Mouse (Mus musculus) liver, embryonic 15.5 days (tissue): ENCODE results near the gene Pawr. TPM values are rescaled to one million over a fixed set of nuclear protein-coding genes. Genes with fewer than 3 reads are reported as not detected.

Experiments
- ATAC-seq: fragments of 200-750 bp; cut with Nextera tagmentation; 2 replicates; pipeline ENCODE4 v1.8.0; 2017; ENCODE audit warnings: moderate number of reproducible peaks, mild to moderate bottlenecking, moderate library complexity; ENCODE audit not compliant: insufficient read depth
- H3K27ac ChIP-seq: fragments of 300-500 bp; sonication (generic); replicated peaks from 2 replicates; pipeline ENCODE4 v1.5.1; 2015; ENCODE audit warnings: mild to moderate bottlenecking, inconsistent platforms
- H3K27me3 ChIP-seq: fragments of 300-500 bp; sonication (generic); 2 replicates; pipeline ENCODE4 v1.6.1; 2015; ENCODE audit warnings: mild to moderate bottlenecking, inconsistent platforms
- H3K36me3 ChIP-seq: fragments of 300-500 bp; sonication (generic); replicated peaks from 2 replicates; pipeline ENCODE4 v1.6.1; 2015; ENCODE audit warnings: moderate library complexity, mild to moderate bottlenecking, inconsistent platforms
- H3K4me1 ChIP-seq: fragments of 300-500 bp; sonication (generic); replicated peaks from 2 replicates; pipeline ENCODE4 v1.6.1; 2015; ENCODE audit warnings: inconsistent platforms
- H3K4me2 ChIP-seq: fragments of 300-500 bp; sonication (generic); 2 replicates; pipeline ENCODE4 v1.6.1; 2015; ENCODE audit warnings: moderate library complexity, mild to moderate bottlenecking, inconsistent platforms
- H3K4me3 ChIP-seq: fragments of 300-500 bp; sonication (generic); replicated peaks from 2 replicates; pipeline ENCODE4 v1.5.1; 2015; ENCODE audit warnings: mild to moderate bottlenecking, inconsistent platforms
- H3K9ac ChIP-seq: fragments of 300-500 bp; sonication (generic); 2 replicates; pipeline ENCODE4 v1.6.1; 2015; ENCODE audit warnings: moderate library complexity, mild to moderate bottlenecking, inconsistent platforms
- H3K9me3 ChIP-seq: fragments of 300-500 bp; sonication (generic); replicated peaks from 2 replicates; pipeline ENCODE4 v1.6.1; 2016; ENCODE audit warnings: inconsistent platforms
- WGBS: fragments of 180-500 bp; shearing (Covaris S2); methylation state at CpG from one replicate; pipeline ENCODE4 v1.1.7; 2015; ENCODE audit warnings: mixed read lengths; ENCODE audit not compliant: insufficient replicate concordance; 5-methylcytosine and 5-hydroxymethylcytosine counted together
- polyA plus RNA-seq: library from polyadenylated mRNA; unstranded; fragments of >200 nt; fragmentation: Nextera tagmentation; extraction: Ambion mirVana; gene quantifications from 2 replicates; pipeline ENCODE4 v1.2.1, GENCODE M21; 2015

The Pawr gene
- polyA plus RNA-seq, 1 experiment from 2014 or later, result 4.1 TPM

DNA sequence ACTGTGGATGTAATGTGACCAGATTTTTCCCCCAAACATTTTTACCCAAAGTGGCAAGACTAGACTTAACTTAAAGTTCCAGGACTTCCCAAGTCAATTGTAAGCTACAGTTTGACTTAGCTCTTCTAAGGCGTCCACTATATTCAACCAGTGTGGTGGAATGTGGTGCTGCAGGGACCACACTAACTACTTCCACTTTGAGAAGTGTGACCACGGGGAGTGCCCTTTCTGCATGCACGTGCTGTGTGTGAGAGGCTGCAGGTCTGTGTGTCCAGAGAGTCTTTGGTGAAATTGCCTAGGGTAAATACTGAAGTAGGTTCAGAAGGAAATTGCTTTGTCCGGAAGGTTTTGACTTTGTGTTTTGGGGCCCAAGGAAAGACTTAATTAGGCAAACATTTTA lies 44.4 kb downstream of the Pawr start:
- H3K4me3 ChIP-seq, result no peak overlapping the region
- no peak overlapping the region for H3K4me2 ChIP-seq
- no peak overlapping the region for H3K27ac ChIP-seq
- H3K27me3 ChIP-seq, result no peaks in the 10 kb centered on the region
- H3K4me1 ChIP-seq, result no peaks in the 10 kb centered on the region
- H3K9ac ChIP-seq, result no peak overlapping the region
- no peaks in the 10 kb centered on the region for H3K36me3 ChIP-seq
- no peaks in the 10 kb centered on the region for H3K9me3 ChIP-seq
- WGBS, result 53% methylated on average over 4 of the region's 4 CpGs
- ATAC-seq, result no peak

- Histone ChIP-seq H3K9ac (no peak overlapping the region), H3K4me2 (no peak overlapping the region), H3K27ac (no peak overlapping the region), H3K9me3 (no peaks in the 10 kb centered on the region), H3K4me1 (no peaks in the 10 kb centered on the region), H3K36me3 (no peaks in the 10 kb centered on the region), H3K4me3 (no peak overlapping the region), H3K27me3 (no peaks in the 10 kb centered on the region)
- no peak for ATAC-seq
- 62% methylated on average over 7 of the region's 7 CpGs for WGBS
Measured at GRCm38 (mm10) chr10:108377369-108377768, 45.4 kb downstream of the Pawr start.

- Histone ChIP-seq H3K4me3 (no peak overlapping the region), H3K4me2 (no peak overlapping the region), H3K9me3 (no peaks in the 10 kb centered on the region), H3K4me1 (no peaks in the 10 kb centered on the region), H3K36me3 (no peaks in the 10 kb centered on the region; the same call in 1 of the 2 replicates), H3K27me3 (no peaks in the 10 kb centered on the region), H3K27ac (no peak overlapping the region), H3K9ac (no peak overlapping the region)
- 72% methylated on average over 6 of the region's 6 CpGs for WGBS
- no peak for ATAC-seq
Measured at GRCm38 (mm10) chr10:108378062-108378461, 46.1 kb downstream of the Pawr start.

- Histone ChIP-seq H3K9ac (no peak overlapping the region), H3K4me2 (no peak overlapping the region), H3K4me1 (no peaks in the 10 kb centered on the region), H3K27ac (no peak overlapping the region), H3K27me3 (no peaks in the 10 kb centered on the region), H3K36me3 (no peaks in the 10 kb centered on the region; the same call in 1 of the 2 replicates), H3K4me3 (no peak overlapping the region), H3K9me3 (no peaks in the 10 kb centered on the region)
- ATAC-seq, result no peak
- WGBS, result 64% methylated on average over 5 of the region's 5 CpGs
Measured at GRCm38 (mm10) chr10:108378479-108378878, 46.6 kb downstream of the Pawr start.

GRCm38 (mm10) chr10:108380715-108381114 lies 48.8 kb downstream of the Pawr start:
- Histone ChIP-seq H3K4me1 (no peaks in the 10 kb centered on the region), H3K4me2 (no peak overlapping the region), H3K27me3 (no peaks in the 10 kb centered on the region), H3K9ac (no peak overlapping the region), H3K27ac (no peak overlapping the region), H3K36me3 (no peaks in the 10 kb centered on the region; the same call in 1 of the 2 replicates), H3K4me3 (no peak overlapping the region), H3K9me3 (no peaks in the 10 kb centered on the region)
- 77% methylated on average over 10 of the region's 10 CpGs for WGBS
- no peak for ATAC-seq

GRCm38 (mm10) chr10:108384153-108384769 lies 52.3 kb downstream of the Pawr start:
- no peaks in the 10 kb centered on the region; the same call in 1 of the 2 replicates for H3K4me1 ChIP-seq
- H3K27me3 ChIP-seq, result no peaks in the 10 kb centered on the region
- 79% methylated on average over 9 of the region's 9 CpGs for WGBS
- H3K9ac ChIP-seq, result no peak overlapping the region
- no peak overlapping the region for H3K4me2 ChIP-seq
- no peaks in the 10 kb centered on the region for H3K9me3 ChIP-seq
- no peak overlapping the region for H3K27ac ChIP-seq
- H3K4me3 ChIP-seq, result no peak overlapping the region
- H3K36me3 ChIP-seq, result no peaks in the 10 kb centered on the region; the same call in 1 of the 2 replicates
- ATAC-seq, result no peak

DNA sequence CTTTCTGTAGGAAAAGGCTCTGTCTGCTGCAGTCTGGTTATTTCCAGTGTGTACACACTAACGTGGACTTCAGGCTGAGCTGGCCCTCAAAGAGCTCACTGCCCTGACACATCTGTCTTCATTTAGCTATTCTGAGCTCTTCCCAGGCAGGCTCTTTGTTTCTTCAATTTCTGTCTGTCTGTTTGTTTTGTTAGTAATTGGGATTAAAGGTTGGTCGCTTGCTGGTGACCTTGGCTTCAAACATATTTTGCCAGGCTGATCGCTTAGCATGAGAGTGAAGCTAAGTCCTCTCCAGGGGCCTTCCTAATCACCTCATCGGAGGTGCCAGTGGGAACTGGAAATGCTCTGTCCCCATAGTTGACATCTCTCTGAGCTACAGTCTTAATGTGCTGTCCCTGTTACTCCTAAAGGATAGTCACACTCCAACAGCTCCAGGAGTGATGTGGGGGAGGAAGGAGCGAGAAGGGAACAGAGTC lies 53.6 kb downstream of the Pawr start:
- Histone ChIP-seq H3K27me3 (no peaks in the 10 kb centered on the region), H3K9ac (no peak overlapping the region), H3K36me3 (no peaks in the 10 kb centered on the region; the same call in 1 of the 2 replicates), H3K4me1 (peaks cover 3% of the 10 kb centered on the region), H3K4me2 (no peak overlapping the region), H3K4me3 (no peak overlapping the region), H3K9me3 (no peaks in the 10 kb centered on the region), H3K27ac (no peak overlapping the region)
- 58% methylated on average over 5 of the region's 5 CpGs for WGBS
- peak; percentile 34; the same call in 1 of the 2 replicates for ATAC-seq

DNA sequence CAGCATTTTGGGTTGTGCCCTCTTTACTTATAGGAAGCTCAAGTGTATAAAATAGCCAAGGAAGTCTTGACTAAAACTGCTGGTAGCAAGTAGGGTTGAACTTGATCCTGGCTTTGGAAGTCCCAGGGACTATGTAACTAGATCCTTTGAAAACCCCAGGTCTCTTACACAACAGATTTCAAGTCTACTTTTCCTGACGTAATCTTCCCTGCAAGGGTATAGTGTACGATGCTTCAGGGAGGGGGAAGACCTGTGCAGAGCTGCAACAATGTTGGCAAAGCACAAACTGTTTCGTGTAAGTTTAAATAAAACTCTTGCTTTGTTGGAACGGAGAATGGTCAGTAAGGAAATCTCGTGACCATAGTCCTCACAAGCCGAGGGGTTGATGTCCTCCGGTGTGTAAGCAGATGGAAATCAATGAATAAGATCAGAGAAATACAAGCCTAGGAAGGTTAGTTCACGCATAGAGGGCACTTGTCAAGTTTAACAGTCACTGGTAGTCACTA lies 56.5 kb downstream of the Pawr start:
- Histone ChIP-seq H3K36me3 (no peaks in the 10 kb centered on the region), H3K9me3 (no peaks in the 10 kb centered on the region), H3K27me3 (no peaks in the 10 kb centered on the region), H3K4me1 (peaks cover 3% of the 10 kb centered on the region), H3K9ac (no peak overlapping the region), H3K4me2 (no peak overlapping the region), H3K27ac (no peak overlapping the region), H3K4me3 (no peak overlapping the region)
- ATAC-seq, result no peak
- 66% methylated on average over 8 of the region's 8 CpGs for WGBS

DNA sequence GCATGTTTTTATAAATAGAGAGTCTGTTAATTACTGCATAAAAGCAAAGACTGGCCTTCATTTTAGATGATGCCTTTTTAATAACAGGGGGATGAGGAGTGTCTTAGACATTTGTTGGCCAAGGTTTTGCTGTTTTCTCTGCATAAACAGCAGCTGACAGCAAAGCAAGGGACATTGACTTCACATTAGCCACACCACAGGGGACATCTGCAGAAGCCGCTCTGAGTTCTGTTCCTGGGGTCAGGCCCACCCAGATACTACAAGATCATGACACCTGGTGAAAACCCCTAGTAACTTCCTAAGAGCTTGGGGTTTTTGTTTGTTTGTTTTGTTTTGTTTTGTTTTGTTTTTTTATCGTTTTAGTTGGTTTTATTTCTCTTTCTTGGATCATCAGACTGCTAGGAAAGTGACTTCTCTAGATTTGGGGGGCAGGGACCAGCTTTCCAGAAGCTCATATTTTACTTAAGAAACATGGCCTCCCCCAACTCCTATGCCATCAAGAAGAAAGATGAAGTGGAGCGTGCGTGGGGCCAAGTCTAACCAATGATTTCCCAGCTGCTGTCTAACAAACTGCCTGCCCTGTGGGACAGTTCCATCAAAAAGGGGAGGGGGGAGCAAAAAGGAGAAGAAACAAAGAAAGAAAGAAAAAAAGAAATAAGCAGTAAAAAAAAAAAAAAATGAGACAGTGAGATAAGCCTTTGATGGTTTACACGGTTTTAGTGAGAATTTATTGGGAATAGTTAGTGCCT lies 57.4 kb downstream of the Pawr start:
- peaks cover 3% of the 10 kb centered on the region for H3K4me1 ChIP-seq
- no peaks in the 10 kb centered on the region for H3K36me3 ChIP-seq
- no peak overlapping the region for H3K4me3 ChIP-seq
- WGBS, result 64% methylated on average over 5 of the region's 5 CpGs
- no peaks in the 10 kb centered on the region for H3K9me3 ChIP-seq
- H3K4me2 ChIP-seq, result no peak overlapping the region
- H3K9ac ChIP-seq, result no peak overlapping the region
- no peak for ATAC-seq
- H3K27me3 ChIP-seq, result no peaks in the 10 kb centered on the region
- no peak overlapping the region for H3K27ac ChIP-seq

GRCm38 (mm10) chr10:108389927-108390287 lies 58.0 kb downstream of the Pawr start:
- Histone ChIP-seq H3K27me3 (no peaks in the 10 kb centered on the region), H3K9ac (no peak overlapping the region), H3K27ac (no peak overlapping the region), H3K4me3 (no peak overlapping the region), H3K36me3 (no peaks in the 10 kb centered on the region), H3K9me3 (no peaks in the 10 kb centered on the region), H3K4me2 (no peak overlapping the region), H3K4me1 (peaks cover 3% of the 10 kb centered on the region)
- 62% methylated on average over 4 of the region's 4 CpGs for whole genome bisulfite sequencing
- ATAC-seq, result no peak

- Histone ChIP-seq H3K36me3 (no peaks in the 10 kb centered on the region), H3K9me3 (no peaks in the 10 kb centered on the region), H3K27ac (no peak overlapping the region), H3K4me2 (no peak overlapping the region), H3K4me3 (no peak overlapping the region), H3K4me1 (peaks cover 3% of the 10 kb centered on the region), H3K9ac (no peak overlapping the region), H3K27me3 (no peaks in the 10 kb centered on the region)
- ATAC-seq, result no peak
- WGBS, result 72% methylated on average over 15 of the region's 15 CpGs
Measured at GRCm38 (mm10) chr10:108391370-108391902, 59.5 kb downstream of the Pawr start.
